Mouse (Mus musculus): ENCODE results near the gene Apex1.
"Not testable (repeated sequence)": the region's sequence is repeated elsewhere in the genome, so short reads cannot be mapped to it uniquely, and the experiment has no call there.

DNA sequence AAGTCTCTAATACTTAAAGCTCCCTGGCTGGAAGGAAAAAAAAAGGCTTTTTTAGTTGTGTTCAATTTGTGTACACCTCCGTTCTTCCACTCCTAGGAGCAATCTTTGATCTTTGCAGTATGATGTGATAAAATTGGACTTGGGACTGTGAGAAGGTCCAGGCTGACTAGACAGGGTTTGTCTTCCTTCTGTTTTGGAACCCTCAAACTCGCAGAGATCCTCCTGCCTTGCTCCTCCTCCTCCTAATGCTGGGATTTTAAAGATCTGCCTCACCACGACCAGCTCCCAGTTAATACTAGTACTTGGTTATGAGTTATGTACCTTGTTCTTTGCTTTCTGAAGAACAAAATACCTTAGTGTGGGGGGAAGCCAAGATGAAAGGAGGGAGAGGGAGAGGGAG is 20.8 kb downstream of the Apex1 start:
- not testable (repeated sequence) for TF ChIP-seq CTCF, POLR2A (IDR thresholded peaks at IDR 0.05; ENCODE audit: extremely low read depth, insufficient read depth, low read length)
